Mouse (Mus musculus) stomach, postnatal 0 days (tissue): ENCODE measurements at regions not wholly inside any gene's neighbourhood (a gene's known extent, or its start where the extent isn't known, plus 50 kb on each side); places are given as distances from the start of the nearest gene placed in this dataset.

ENCODE experiments used
- CTCF ChIP-seq: IDR thresholded peaks from 2 replicates; pipeline ENCODE4 v1.5.1; 2016; ENCODE audit warnings: antibody characterized with exemption, low read depth, mild to moderate bottlenecking, moderate library complexity
- EP300 ChIP-seq: optimal IDR thresholded peaks from 2 replicates; pipeline ENCODE3; 2016; ENCODE audit warnings: antibody characterized with exemption

- TF ChIP-seq CTCF (no peak), EP300 (no peak)
These were observed 461.1 kb downstream of the Nyap2 start for GRCm38 (mm10) chr1:81537836-81538235.
